Mouse (Mus musculus): ENCODE data around the gene Zfp651.

Zfp651 gene

DNA sequence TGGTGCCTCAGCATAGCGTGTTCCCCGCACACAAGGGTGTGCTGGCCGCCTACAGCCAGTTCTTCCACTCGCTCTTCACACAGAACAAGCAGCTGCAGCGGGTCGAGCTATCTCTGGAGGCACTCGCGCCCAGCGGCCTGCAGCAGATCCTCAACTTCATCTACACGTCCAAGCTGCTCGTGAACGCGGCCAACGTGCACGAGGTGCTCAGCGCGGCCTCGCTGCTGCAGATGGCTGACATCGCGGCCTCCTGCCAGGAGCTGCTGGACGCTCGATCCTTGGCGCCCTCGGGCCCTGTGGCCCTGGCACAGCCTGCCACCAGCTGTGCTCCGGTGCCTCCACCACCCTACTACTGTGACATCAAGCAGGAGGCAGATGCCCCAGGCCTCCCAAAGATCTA, 3.6 kb downstream of the Zfp651 start:
- DNase-seq = no peak

DNA sequence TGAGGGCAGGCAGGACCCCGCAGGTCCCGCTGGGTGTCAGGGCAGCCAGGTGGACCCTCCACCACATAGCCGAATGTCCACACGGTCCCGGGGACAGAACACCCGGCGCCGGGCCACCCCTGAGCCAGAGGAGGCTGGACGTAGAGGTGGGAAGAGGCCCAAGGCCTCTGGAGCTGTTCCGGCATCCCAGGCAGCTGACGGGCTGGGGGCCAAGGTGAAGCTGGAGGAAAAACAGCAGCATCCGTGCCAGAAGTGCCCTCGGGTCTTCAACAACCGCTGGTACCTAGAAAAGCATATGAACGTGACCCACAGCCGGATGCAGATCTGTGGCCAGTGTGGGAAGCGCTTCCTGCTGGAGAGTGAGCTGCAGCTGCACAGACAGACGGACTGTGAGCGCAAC, 4.6 kb downstream of the Zfp651 start:
- DNase-seq = peak; percentile 37

DNA sequence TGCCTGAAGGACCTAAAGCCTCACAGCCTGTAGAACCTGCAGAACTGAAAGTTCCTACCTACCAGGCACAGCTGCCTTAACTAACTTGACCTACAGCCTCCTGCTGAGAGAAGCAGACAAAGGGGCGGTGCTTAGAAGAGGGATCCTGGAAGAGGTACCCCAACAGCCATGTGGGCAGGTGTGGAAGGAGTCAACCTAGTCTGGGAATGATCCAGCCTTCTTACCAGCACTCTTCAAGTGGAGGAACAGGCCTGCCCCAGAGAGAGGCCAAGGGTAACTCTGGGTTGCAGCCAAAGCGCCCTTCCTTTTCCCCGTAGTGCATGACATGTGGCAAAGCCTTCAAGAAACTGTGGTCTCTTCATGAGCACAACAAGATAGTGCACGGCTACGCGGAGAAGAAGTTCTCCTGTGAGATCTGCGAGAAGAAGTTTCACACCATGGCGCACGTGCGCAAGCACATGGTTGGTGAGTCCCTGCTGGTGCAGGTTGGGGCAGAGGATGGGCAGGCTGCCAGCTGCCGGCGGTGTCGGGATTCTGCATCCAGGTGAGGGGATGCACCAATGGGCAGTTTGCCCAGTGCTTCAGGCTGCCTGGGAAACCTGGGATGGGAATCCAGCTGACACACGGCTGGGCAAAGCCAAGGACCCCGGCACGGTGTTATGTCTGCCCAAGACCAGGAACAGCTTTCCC, 6.2 kb downstream of the Zfp651 start:
- peak; percentile 39 for DNase-seq

DNA sequence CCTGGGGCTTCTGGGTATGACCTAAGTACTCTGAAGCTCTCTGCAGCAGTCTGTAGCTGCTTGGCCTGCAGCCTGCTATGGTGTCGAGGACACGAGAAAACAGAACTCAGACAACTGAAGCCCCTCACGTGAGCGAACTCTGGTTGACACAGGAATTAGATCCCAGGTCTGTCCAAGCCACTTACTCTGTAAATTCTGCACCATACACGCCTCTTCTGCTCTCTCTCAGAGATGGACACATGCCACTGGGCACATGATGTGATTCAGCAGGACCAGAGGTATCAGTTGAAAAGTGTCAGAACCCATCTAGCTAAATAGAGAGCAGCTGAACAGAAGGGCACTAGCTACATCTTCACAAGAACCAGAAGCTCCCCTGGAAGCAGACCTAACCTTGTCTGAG, 13.3 kb downstream of the Zfp651 start:
- no peak for DNase-seq

GRCm38 (mm10) chr9:121775951-121776350, 16.8 kb downstream of the Zfp651 start:
- DNase-seq = no peak

GRCm38 (mm10) chr9:121776511-121776910, 17.4 kb downstream of the Zfp651 start:
- DNase-seq = no peak

- no peak for DNase-seq
These were observed 18.4 kb downstream of the Zfp651 start, which contains the start of gene Klhl40 for GRCm38 (mm10) chr9:121777484-121778065. Klhl40 (plus strand) TSS chr9:121777607.

GRCm38 (mm10) chr9:121778066-121778624, 19.0 kb downstream of the Zfp651 start:
- DNase-seq = peak; percentile 65

- no peak for DNase-seq
These were observed 25.7 kb downstream of the Zfp651 start for GRCm38 (mm10) chr9:121784801-121785200.

DNA sequence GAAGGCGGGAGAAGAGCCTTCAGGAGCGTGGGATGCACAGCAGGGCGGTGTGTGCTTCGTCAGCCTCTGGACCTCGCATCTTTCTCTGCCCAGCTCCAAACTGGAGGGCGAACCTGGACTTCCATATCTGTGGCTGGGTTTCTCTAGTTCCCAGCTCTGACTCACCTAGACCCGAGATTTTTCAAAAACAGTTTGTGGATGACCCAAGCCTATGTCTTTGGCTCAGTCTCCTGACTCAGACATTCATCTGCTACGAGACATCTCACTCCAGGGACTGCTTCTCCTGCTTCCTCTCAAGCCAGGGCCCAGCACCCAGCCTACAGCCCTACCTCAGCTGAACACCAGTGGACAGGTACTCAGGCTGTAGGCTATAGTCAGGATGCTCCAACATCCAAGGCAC, 26.1 kb downstream of the Zfp651 start:
- no peak for DNase-seq

DNA sequence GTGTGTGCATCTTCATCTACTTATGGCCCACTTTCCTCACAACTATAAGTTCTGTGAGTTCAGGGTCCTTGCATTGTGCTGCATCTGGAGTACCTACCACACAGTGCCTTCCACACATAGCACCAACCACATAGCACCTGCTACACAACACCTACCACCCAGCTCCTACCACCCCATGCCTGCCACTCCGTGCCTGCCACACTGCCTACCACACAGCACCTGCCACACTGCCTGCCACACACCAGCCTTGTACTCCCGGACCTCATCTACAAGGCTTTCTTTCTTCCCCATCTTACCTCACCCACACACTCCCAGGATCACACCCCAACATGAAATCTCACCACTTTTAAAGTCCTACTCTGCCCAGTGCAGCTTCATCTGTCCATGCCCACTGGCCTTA, 27.2 kb downstream of the Zfp651 start:
- DNase-seq = no peak

GRCm38 (mm10) chr9:121791206-121791605, 32.1 kb downstream of the Zfp651 start:
- peak; percentile 81 for DNase-seq

DNA sequence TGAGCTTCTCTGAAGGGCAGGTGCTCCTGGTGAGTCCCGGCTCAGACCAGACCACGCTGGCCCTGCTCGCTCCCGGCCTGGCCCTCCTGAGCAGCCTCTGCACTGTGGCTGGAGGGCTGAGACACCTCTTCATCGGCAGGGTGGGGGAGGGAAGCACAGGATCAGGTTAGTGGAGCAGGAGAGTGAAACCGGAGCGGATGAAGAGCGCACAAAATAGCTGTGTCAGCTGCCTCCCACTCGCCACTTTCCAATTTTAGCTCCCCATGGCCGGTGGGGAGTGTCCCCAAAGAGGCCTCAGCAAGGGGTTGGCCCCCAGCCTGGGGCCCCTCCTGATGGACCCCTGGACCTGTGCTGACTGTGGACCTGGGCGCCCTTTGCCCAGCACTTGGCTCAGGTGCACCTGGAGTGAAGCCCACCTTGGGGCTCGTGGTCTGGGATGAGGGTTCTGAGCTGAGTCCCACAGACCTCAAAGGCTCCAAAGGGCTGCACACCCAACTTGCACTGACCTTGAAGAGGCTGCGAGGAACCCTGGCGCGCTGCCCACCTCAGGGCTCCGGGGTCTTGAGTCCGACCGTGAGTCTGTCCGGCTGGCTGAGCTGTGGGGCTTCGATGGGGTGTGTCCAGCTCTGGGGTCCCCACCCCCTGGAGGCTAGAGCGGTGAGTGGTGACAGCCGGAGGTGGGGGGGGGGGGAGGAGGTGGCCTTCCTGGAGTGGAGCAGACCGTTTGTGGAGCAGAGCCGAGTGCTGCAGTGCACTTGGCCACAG, 32.8 kb downstream of the Zfp651 start, which contains the start of gene Hhatl:
Gene Hhatl, minus strand, starts transcription at position 751 of the 765 bp plus-strand sequence.
- DNase-seq = no peak

GRCm38 (mm10) chr9:121794972-121795539, 35.9 kb downstream of the Zfp651 start:
- peak; percentile 30 for DNase-seq

- DNase-seq = peak; percentile 57
These were observed 38.6 kb downstream of the Zfp651 start for GRCm38 (mm10) chr9:121797722-121798121.

GRCm38 (mm10) chr9:121798887-121799520, 39.9 kb downstream of the Zfp651 start:
- no peak for DNase-seq

DNA sequence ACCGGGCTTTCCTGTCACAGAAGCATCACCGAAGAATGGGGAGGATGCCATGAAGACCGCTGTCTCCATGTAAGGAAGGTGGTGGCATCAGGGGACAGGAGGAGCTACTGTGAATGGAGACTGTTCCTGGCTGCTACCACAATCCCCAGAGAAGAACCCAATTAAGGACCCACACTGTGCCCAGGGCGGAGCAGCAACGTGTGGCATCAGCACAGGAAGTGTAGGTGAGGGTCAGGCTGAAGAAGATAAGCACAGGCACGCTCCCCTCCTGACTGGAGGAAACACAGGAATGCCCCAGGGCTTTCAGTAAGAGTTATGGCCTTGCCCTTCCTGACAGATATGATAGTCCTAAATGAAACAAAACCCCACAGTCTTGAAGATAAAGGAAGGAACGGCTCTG, 43.6 kb downstream of the Zfp651 start:
- DNase-seq = no peak

DNA sequence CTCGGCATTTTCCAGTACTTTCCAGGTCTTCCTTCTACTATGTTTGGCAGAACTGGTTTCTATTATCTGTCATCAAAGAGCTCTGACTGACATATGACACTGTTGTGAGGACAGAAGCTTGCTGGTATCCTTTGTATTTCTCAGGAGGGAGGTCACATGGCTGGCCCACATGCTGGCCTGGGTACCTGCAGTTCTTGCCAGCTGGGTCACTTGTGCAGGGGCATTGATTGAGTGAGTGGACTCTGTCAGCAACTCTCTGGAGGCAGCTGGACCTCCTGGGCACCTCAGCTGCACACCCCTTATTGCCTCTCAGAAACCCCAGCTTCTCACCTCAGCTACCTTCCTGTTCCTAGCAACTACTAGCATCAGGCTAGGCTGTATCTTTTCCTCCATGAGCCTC, 48.4 kb downstream of the Zfp651 start:
- DNase-seq = no peak

DNA sequence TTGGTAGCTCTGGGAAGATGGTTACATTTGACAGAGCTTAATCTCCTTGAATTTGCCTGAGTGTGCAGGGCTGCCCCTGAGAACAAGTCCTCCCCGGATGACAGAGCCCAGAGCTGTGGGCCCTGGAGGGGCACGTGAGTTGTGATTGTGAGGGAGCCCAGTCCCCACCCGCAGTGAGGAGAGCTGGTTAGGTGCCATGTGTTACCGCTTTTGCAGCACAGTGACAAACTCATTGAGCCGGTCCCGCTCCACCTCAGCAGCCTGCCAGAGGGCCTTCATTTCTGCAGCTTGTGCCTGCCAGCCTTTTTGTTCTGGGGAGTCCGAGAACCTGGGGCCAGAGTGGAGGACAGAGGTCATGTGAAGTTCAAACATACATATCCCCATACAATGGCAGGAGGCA, 48.8 kb downstream of the Zfp651 start:
- no peak for DNase-seq

- no peak for DNase-seq
These were observed 49.4 kb downstream of the Zfp651 start for GRCm38 (mm10) chr9:121808511-121808910.

DNA sequence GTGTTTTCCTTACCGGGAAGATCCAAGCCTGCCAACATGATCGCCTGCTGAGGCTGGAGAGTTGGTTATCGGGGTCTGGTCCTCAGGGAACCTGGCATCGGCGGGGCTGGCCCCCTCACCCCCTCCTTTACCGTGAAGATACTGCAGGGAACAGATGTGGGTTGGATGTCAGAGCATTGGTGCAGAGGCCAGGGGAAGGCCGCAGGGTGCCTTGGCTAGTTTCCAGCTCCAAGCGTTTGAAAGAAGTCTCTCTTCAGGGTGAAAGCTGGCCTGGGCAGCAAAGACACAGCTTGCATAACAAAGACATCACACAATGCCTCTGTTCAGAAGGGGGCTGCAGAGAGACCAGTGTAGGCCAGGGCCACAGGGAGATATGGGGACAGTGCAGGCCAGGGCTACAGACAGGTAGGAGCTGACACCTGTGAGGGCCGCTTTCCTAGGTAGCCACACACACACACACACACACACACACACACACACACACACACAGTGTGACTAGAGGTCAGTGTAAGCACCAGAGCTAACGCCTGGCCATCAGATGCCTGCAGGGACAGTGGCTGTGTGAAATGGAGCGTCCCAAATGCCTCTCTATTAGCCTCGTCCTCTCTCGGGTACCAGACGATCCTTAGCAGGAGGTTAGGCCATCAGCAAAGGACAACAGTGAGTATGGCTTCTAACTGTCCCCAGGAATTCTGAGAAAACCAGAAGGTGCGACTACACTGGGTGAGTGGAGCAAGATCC, 51.1 kb downstream of the Zfp651 start:
- DNase-seq = peak; percentile 52

DNA sequence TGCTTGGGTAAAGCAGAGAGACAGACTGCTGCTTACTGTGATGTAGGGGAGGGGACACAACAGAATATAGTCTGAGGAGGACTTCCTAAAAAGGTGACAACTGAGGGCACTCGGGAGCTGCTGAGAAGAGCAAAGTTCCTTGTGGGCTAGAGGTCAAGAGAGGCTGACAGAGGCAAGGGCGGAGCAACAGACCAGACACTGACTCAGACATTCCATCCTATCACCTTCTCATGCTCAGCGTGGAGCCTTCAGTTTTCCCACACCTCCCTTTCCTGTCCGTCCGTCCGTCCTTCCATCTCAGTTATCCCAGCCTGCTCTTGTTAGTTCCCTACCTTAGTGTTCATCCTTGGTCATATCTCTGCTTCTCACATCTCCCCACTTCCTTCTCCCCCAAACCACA, 56.1 kb downstream of the Zfp651 start:
- no peak for DNase-seq

All from lung, postnatal 10 days (tissue).